Mouse (Mus musculus) E14TG2a.4 (cell line): ENCODE data around the gene Tmem238l.

ENCODE experiments used
- CTCF ChIP-seq: conservative IDR thresholded peaks from 2 replicates; pipeline ENCODE4 v1.5.1; 2014; ENCODE audit warnings: low read length
- NANOG ChIP-seq: IDR thresholded peaks from 2 replicates; pipeline ENCODE4 v1.6.1; 2014; ENCODE audit warnings: borderline replicate concordance, low read length, mixed read lengths
- POU5F1 ChIP-seq: IDR thresholded peaks from 2 replicates; pipeline ENCODE4 v1.6.1; 2014; ENCODE audit warnings: low read length, borderline replicate concordance

GRCm38 (mm10) chr11:66912531-66913458 is 43.6 kb upstream of the Tmem238l start:
- TF ChIP-seq CTCF = no peak
- TF ChIP-seq NANOG = no peak
- TF ChIP-seq POU5F1 = no peak
